Mouse (Mus musculus): ENCODE measurements at regions not wholly inside any gene's neighbourhood (a gene's known extent, or its start where the extent isn't known, plus 50 kb on each side); places are given as distances from the start of the nearest gene placed in this dataset.
A peak's percentile ranks its signal among the peaks of the same experiment; 100 is the strongest.

- H3K27ac ChIP-seq (ENCODE audit: low read depth, low read length) = no peak overlapping the region
- ATAC-seq (ENCODE audit: low FRiP score, low TSS enrichment) = no peak
Observed at GRCm38 (mm10) chr19:21050994-21051721, 97.2 kb upstream of the Tmc1 start.

DNA sequence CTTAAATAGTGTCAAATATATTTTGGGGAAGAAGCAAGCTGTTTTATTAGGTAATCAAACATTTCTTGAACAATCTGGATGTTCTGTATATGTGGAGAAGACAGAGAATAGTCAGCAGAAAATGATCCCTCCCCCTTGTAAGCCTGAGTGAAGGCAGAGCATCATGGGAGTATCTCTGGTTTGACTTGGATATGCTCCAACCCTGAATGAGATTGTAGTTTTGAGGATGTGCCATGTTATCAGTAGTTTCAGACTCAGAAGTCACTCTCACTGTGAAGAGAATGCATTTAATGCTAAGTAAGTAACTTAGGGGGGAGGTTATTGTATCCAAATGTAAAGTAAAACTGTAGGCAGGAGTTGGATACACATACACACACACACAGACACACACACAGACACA, 95.3 kb upstream of the Tmc1 start:
- Histone ChIP-seq H3K9ac (ENCODE audit: low read depth, low read length) (no peak overlapping the region), H3K27me3 (ENCODE audit: control insufficient read depth, insufficient read depth, low read length) (no peaks in the 10 kb centered on the region), H3K4me2 (replicated peaks; ENCODE audit: low read depth, low read length) (no peak overlapping the region), H3K36me3 (ENCODE audit: control insufficient read depth, insufficient read depth, low read length) (no peaks in the 10 kb centered on the region), H3K9me3 (ENCODE audit: control insufficient read depth, low read length) (no peaks in the 10 kb centered on the region), H3K27ac (ENCODE audit: low read depth, low read length) (no peak overlapping the region), H3K4me1 (ENCODE audit: control insufficient read depth, insufficient read depth, low read length) (no peaks in the 10 kb centered on the region), H3K4me3 (ENCODE audit: low read length) (no peak overlapping the region)
- ATAC-seq (ENCODE audit: low FRiP score, low TSS enrichment) = no peak

More at GRCm38 (mm10) chr19:21050994-21051721, 97.2 kb upstream of the Tmc1 start:
- H3K4me1 ChIP-seq (ENCODE audit: control insufficient read depth, insufficient read depth, low read length) = no peaks in the 10 kb centered on the region
- 48% methylated on average over 9 of the region's 9 CpGs for WGBS
- no peak overlapping the region for H3K9ac ChIP-seq (ENCODE audit: low read depth, low read length)
- H3K9me3 ChIP-seq (ENCODE audit: control insufficient read depth, low read length) = no peaks in the 10 kb centered on the region
- H3K27me3 ChIP-seq (ENCODE audit: control insufficient read depth, insufficient read depth, low read length) = no peaks in the 10 kb centered on the region
- H3K36me3 ChIP-seq (ENCODE audit: control insufficient read depth, insufficient read depth, low read length) = no peaks in the 10 kb centered on the region
- no peak overlapping the region for H3K4me2 ChIP-seq (replicated peaks; ENCODE audit: low read depth, low read length)
- no peak overlapping the region for H3K4me3 ChIP-seq (ENCODE audit: low read length)

GRCm38 (mm10) chr19:21045565-21045964, 91.6 kb upstream of the Tmc1 start:
- WGBS = 56% methylated on average over 12 of the region's 12 CpGs

GRCm38 (mm10) chr19:21043958-21044357, 90.0 kb upstream of the Tmc1 start:
- no peaks in the 10 kb centered on the region for H3K36me3 ChIP-seq (ENCODE audit: control insufficient read depth, insufficient read depth, low read length)
- H3K4me3 ChIP-seq (ENCODE audit: low read length) = no peak overlapping the region
- H3K9ac ChIP-seq (ENCODE audit: low read depth, low read length) = no peak overlapping the region
- no peak overlapping the region for H3K27ac ChIP-seq (ENCODE audit: low read depth, low read length)
- H3K9me3 ChIP-seq (ENCODE audit: control insufficient read depth, low read length) = peaks cover 2% of the 10 kb centered on the region; the same call in 1 of the 2 replicates
- no peaks in the 10 kb centered on the region for H3K27me3 ChIP-seq (ENCODE audit: control insufficient read depth, insufficient read depth, low read length)
- H3K4me2 ChIP-seq (replicated peaks; ENCODE audit: low read depth, low read length) = no peak overlapping the region
- 95% methylated on average over 4 of the region's 4 CpGs for WGBS
- ATAC-seq (ENCODE audit: low FRiP score, low TSS enrichment) = no peak
- H3K4me1 ChIP-seq (ENCODE audit: control insufficient read depth, insufficient read depth, low read length) = no peaks in the 10 kb centered on the region

More at GRCm38 (mm10) chr19:21045565-21045964, 91.6 kb upstream of the Tmc1 start:
- Histone ChIP-seq H3K4me2 (replicated peaks; ENCODE audit: low read depth, low read length) (no peak overlapping the region), H3K9ac (ENCODE audit: low read depth, low read length) (no peak overlapping the region), H3K9me3 (ENCODE audit: control insufficient read depth, low read length) (peaks cover 2% of the 10 kb centered on the region; the same call in 1 of the 2 replicates), H3K4me3 (ENCODE audit: low read length) (no peak overlapping the region), H3K4me1 (ENCODE audit: control insufficient read depth, insufficient read depth, low read length) (no peaks in the 10 kb centered on the region), H3K36me3 (ENCODE audit: control insufficient read depth, insufficient read depth, low read length) (no peaks in the 10 kb centered on the region), H3K27me3 (ENCODE audit: control insufficient read depth, insufficient read depth, low read length) (no peaks in the 10 kb centered on the region), H3K27ac (ENCODE audit: low read depth, low read length) (no peak overlapping the region)
- ATAC-seq (ENCODE audit: low FRiP score, low TSS enrichment) = no peak

GRCm38 (mm10) chr19:21042536-21042935, 88.5 kb upstream of the Tmc1 start:
- Histone ChIP-seq H3K4me2 (replicated peaks; ENCODE audit: low read depth, low read length) (no peak overlapping the region), H3K4me1 (ENCODE audit: control insufficient read depth, insufficient read depth, low read length) (no peaks in the 10 kb centered on the region; the same call in 1 of the 2 replicates), H3K9me3 (ENCODE audit: control insufficient read depth, low read length) (peaks cover 2% of the 10 kb centered on the region; the same call in 1 of the 2 replicates), H3K27me3 (ENCODE audit: control insufficient read depth, insufficient read depth, low read length) (no peaks in the 10 kb centered on the region), H3K27ac (ENCODE audit: low read depth, low read length) (no peak overlapping the region), H3K9ac (ENCODE audit: low read depth, low read length) (no peak overlapping the region), H3K4me3 (ENCODE audit: low read length) (no peak overlapping the region), H3K36me3 (ENCODE audit: control insufficient read depth, insufficient read depth, low read length) (no peaks in the 10 kb centered on the region)
- WGBS = 84% methylated on average over 3 of the region's 3 CpGs
- no peak for ATAC-seq (ENCODE audit: low FRiP score, low TSS enrichment)

- Histone ChIP-seq H3K36me3 (ENCODE audit: control insufficient read depth, insufficient read depth, low read length) (no peaks in the 10 kb centered on the region), H3K27ac (ENCODE audit: low read depth, low read length) (no peak overlapping the region), H3K9ac (ENCODE audit: low read depth, low read length) (no peak overlapping the region), H3K4me2 (replicated peaks; ENCODE audit: low read depth, low read length) (no peak overlapping the region), H3K4me1 (ENCODE audit: control insufficient read depth, insufficient read depth, low read length) (peaks cover 20% of the 10 kb centered on the region), H3K9me3 (ENCODE audit: control insufficient read depth, low read length) (no peaks in the 10 kb centered on the region), H3K4me3 (ENCODE audit: low read length) (no peak overlapping the region), H3K27me3 (ENCODE audit: control insufficient read depth, insufficient read depth, low read length) (no peaks in the 10 kb centered on the region)
- 42% methylated on average over 10 of the region's 10 CpGs for WGBS
- peak; percentile 40; the same call in 1 of the 2 replicates for ATAC-seq (ENCODE audit: low FRiP score, low TSS enrichment)
Observed at GRCm38 (mm10) chr19:21037448-21038077, 83.6 kb upstream of the Tmc1 start.

- ATAC-seq (ENCODE audit: low FRiP score, low TSS enrichment) = peak; percentile 64; the same call in 1 of the 2 replicates
- Histone ChIP-seq H3K27ac (ENCODE audit: low read depth, low read length) (no peak overlapping the region), H3K4me3 (ENCODE audit: low read length) (no peak overlapping the region), H3K4me2 (replicated peaks; ENCODE audit: low read depth, low read length) (no peak overlapping the region), H3K4me1 (ENCODE audit: control insufficient read depth, insufficient read depth, low read length) (peaks cover 20% of the 10 kb centered on the region), H3K9me3 (ENCODE audit: control insufficient read depth, low read length) (no peaks in the 10 kb centered on the region), H3K9ac (ENCODE audit: low read depth, low read length) (no peak overlapping the region), H3K36me3 (ENCODE audit: control insufficient read depth, insufficient read depth, low read length) (no peaks in the 10 kb centered on the region), H3K27me3 (ENCODE audit: control insufficient read depth, insufficient read depth, low read length) (no peaks in the 10 kb centered on the region)
- WGBS = 25% methylated on average over 14 of the region's 14 CpGs
Observed at GRCm38 (mm10) chr19:21036507-21037425, 82.8 kb upstream of the Tmc1 start.

GRCm38 (mm10) chr19:21035505-21035904, 81.5 kb upstream of the Tmc1 start:
- 17% methylated on average over 4 of the region's 4 CpGs for WGBS
- Histone ChIP-seq H3K4me2 (replicated peaks; ENCODE audit: low read depth, low read length) (no peak overlapping the region), H3K9ac (ENCODE audit: low read depth, low read length) (no peak overlapping the region), H3K27me3 (ENCODE audit: control insufficient read depth, insufficient read depth, low read length) (no peaks in the 10 kb centered on the region), H3K4me1 (ENCODE audit: control insufficient read depth, insufficient read depth, low read length) (peaks cover 20% of the 10 kb centered on the region), H3K27ac (ENCODE audit: low read depth, low read length) (no peak overlapping the region), H3K4me3 (ENCODE audit: low read length) (no peak overlapping the region), H3K36me3 (ENCODE audit: control insufficient read depth, insufficient read depth, low read length) (no peaks in the 10 kb centered on the region), H3K9me3 (ENCODE audit: control insufficient read depth, low read length) (no peaks in the 10 kb centered on the region)
- peak; percentile 38 for ATAC-seq (ENCODE audit: low FRiP score, low TSS enrichment)

Data from kidney, embryonic 14.5 days (tissue).